In genomic region chr11:45349331-45349730, GRCm38 (mm10) we compare ENCODE assay signal across 27 mouse cellular contexts.
DNase-seq lines count a peak whose midpoint lies in the region; ATAC-seq and TF ChIP-seq lines count a peak whose summit lies in the region.
"Had no signal": no experiment of that assay in that cellular context is flagged by ENCODE, and none has a peak within 500 bp of the region (broad histone marks: within the 10 kb centered on the region; RNA-seq: fewer than 3 reads in every experiment).

No protein-coding gene starts in this region.

- H3K4me2 ChIP-seq in embryonic facial prominence, embryonic 14.5 days (ENCODE audit: low read depth, low read length): no peak overlapping the region
- H3K4me2 ChIP-seq in lung, postnatal 0 days (replicated peaks; ENCODE audit: low read depth, low read length): no peak overlapping the region
- H3K4me2 ChIP-seq: embryonic facial prominence, embryonic 12.5 days; forebrain, embryonic 12.5 days; forebrain, embryonic 15.5 days; heart, embryonic 12.5 days; heart, embryonic 15.5 days; hindbrain, embryonic 13.5 days had no signal

- no peaks in the 10 kb centered on the region for H3K4me1 ChIP-seq in embryonic facial prominence, embryonic 14.5 days (ENCODE audit: control insufficient read depth, insufficient read depth, low read length)
- H3K4me1 ChIP-seq in embryonic facial prominence, embryonic 10.5 days: no peaks in the 10 kb centered on the region
- H3K4me1 ChIP-seq in lung, postnatal 0 days (ENCODE audit: insufficient read depth, low read depth, low read length): no peaks in the 10 kb centered on the region
- H3K4me1 ChIP-seq in spleen, adult 2 months (ENCODE audit: control insufficient read depth, insufficient read depth, insufficient read length): peaks cover 2% of the 10 kb centered on the region; the same call in 1 of the 2 replicates
- H3K4me1 ChIP-seq: embryonic facial prominence, embryonic 12.5 days; forebrain, embryonic 15.5 days; heart, embryonic 12.5 days; heart, embryonic 15.5 days had no signal

- DNase-seq in embryonic facial prominence, embryonic 14.5 days (ENCODE audit: low spot score): peak; percentile 10
- no peak for DNase-seq in embryonic facial prominence, embryonic 10.5 days (ENCODE audit: low spot score)
- DNase-seq in lung, postnatal 14 days: peak; percentile 1
- no peak for DNase-seq in lung, postnatal 0 days (ENCODE audit: low spot score)
- DNase-seq in spleen, adult 2 months (ENCODE audit: low read depth in 1 of 2, low spot score in 2 of 2): peak; percentile 8 to 14
- DNase-seq in spleen, adult 12 weeks (ENCODE audit: low spot score): no peak
- peak; percentile 13 to 21 for DNase-seq in B cell, adult 2 months
- DNase-seq in adrenal gland, postnatal 4 days (ENCODE audit: low spot score in 2 of 2): no peak
- DNase-seq: adrenal gland, adult 8-10 months; adrenal gland, postnatal 25 days; cerebellum, adult 18-20 months; cerebellum, adult 9-10 months; cerebellum, postnatal 36 days; gastrocnemius, postnatal 25 days; heart, adult 18-20 months; heart, postnatal 10 days; heart, postnatal 36 days had no signal

- TF ChIP-seq EP300 in lung, postnatal 0 days (IDR thresholded peaks at IDR 0.05): no peak

- H3K27me3 ChIP-seq in embryonic facial prominence, embryonic 14.5 days (replicated peaks; ENCODE audit: control insufficient read depth, insufficient read depth, low read length): no peaks in the 10 kb centered on the region
- no peaks in the 10 kb centered on the region for H3K27me3 ChIP-seq in embryonic facial prominence, embryonic 10.5 days (replicated peaks; ENCODE audit: low read depth, poor library complexity, severe bottlenecking)
- H3K27me3 ChIP-seq in lung, postnatal 0 days (replicated peaks; ENCODE audit: insufficient read depth, low read length): no peaks in the 10 kb centered on the region
- no peaks in the 10 kb centered on the region for H3K27me3 ChIP-seq in spleen, adult 2 months (ENCODE audit: control insufficient read depth, insufficient read depth, low read length)
- H3K27me3 ChIP-seq: embryonic facial prominence, embryonic 12.5 days; forebrain, embryonic 12.5 days; forebrain, embryonic 15.5 days; heart, embryonic 12.5 days; heart, embryonic 15.5 days; hindbrain, embryonic 13.5 days had no signal

- ATAC-seq in embryonic facial prominence, embryonic 14.5 days (ENCODE audit: low read depth): no peak
- no peak for ATAC-seq in lung, postnatal 0 days
- ATAC-seq: activated CD4-positive, CD25-positive, alpha-beta regulatory T cell, adult 4 months; forebrain, embryonic 15.5 days; hindbrain, embryonic 16.5 days had no signal

- H3K4me3 ChIP-seq in embryonic facial prominence, embryonic 14.5 days (ENCODE audit: low read depth, low read length): no peak overlapping the region
- H3K4me3 ChIP-seq in embryonic facial prominence, embryonic 10.5 days: no peak overlapping the region
- H3K4me3 ChIP-seq in lung, postnatal 0 days (ENCODE audit: low read depth, low read length): no peak overlapping the region
- H3K4me3 ChIP-seq in spleen, adult 2 months (ENCODE audit: extremely low read depth, insufficient read depth, insufficient read length): no peak overlapping the region
- H3K4me3 ChIP-seq: embryonic facial prominence, embryonic 12.5 days; erythroblast, embryonic 14.5 days; forebrain, embryonic 12.5 days; forebrain, embryonic 15.5 days; heart, embryonic 12.5 days; heart, embryonic 15.5 days; hindbrain, embryonic 10.5 days; hindbrain, embryonic 13.5 days had no signal

- no peak for TF ChIP-seq POLR2A in spleen, adult 2 months (IDR thresholded peaks at IDR 0.05; ENCODE audit: low read depth, low read length)

- no peak for TF ChIP-seq CTCF in lung, postnatal 0 days (IDR thresholded peaks at IDR 0.05)
- no peak for TF ChIP-seq CTCF in spleen, adult 2 months (IDR thresholded peaks at IDR 0.05; ENCODE audit: extremely low read depth, insufficient read depth, insufficient read length, insufficient replicate concordance)

- H3K9ac ChIP-seq in embryonic facial prominence, embryonic 14.5 days (ENCODE audit: low read depth, low read length): no peak overlapping the region
- no peak overlapping the region for H3K9ac ChIP-seq in lung, postnatal 0 days (replicated peaks; ENCODE audit: low read depth)
- H3K9ac ChIP-seq: embryonic facial prominence, embryonic 12.5 days; forebrain, embryonic 12.5 days; forebrain, embryonic 15.5 days; heart, embryonic 12.5 days; heart, embryonic 15.5 days; hindbrain, embryonic 13.5 days had no signal

- no peak overlapping the region for H3K27ac ChIP-seq in embryonic facial prominence, embryonic 14.5 days (replicated peaks; ENCODE audit: low read depth, low read length)
- no peak overlapping the region for H3K27ac ChIP-seq in embryonic facial prominence, embryonic 10.5 days (replicated peaks)
- H3K27ac ChIP-seq in lung, postnatal 0 days (ENCODE audit: low read length): no peak overlapping the region
- H3K27ac ChIP-seq in spleen, adult 2 months (ENCODE audit: insufficient read depth, low read length): no peak overlapping the region
- H3K27ac ChIP-seq: embryonic facial prominence, embryonic 12.5 days; forebrain, embryonic 12.5 days; forebrain, embryonic 15.5 days; heart, embryonic 15.5 days; hindbrain, embryonic 10.5 days; hindbrain, embryonic 13.5 days had no signal

- H3K36me3 ChIP-seq in embryonic facial prominence, embryonic 14.5 days (ENCODE audit: control insufficient read depth, insufficient read depth, low read length): no peaks in the 10 kb centered on the region
- no peaks in the 10 kb centered on the region for H3K36me3 ChIP-seq in embryonic facial prominence, embryonic 10.5 days (replicated peaks)
- H3K36me3 ChIP-seq in lung, postnatal 0 days (ENCODE audit: insufficient read depth, low read length): no peaks in the 10 kb centered on the region
- H3K36me3 ChIP-seq in spleen, adult 2 months (ENCODE audit: control insufficient read depth, insufficient read depth, low read length): no peaks in the 10 kb centered on the region
- H3K36me3 ChIP-seq: embryonic facial prominence, embryonic 12.5 days; forebrain, embryonic 12.5 days; forebrain, embryonic 15.5 days; heart, embryonic 12.5 days; heart, embryonic 15.5 days; hindbrain, embryonic 10.5 days; hindbrain, embryonic 13.5 days had no signal

- H3K9me3 ChIP-seq in embryonic facial prominence, embryonic 14.5 days (ENCODE audit: control insufficient read depth, low read length): no peaks in the 10 kb centered on the region
- H3K9me3 ChIP-seq in embryonic facial prominence, embryonic 10.5 days: no peaks in the 10 kb centered on the region
- H3K9me3 ChIP-seq in lung, postnatal 0 days (ENCODE audit: low read length): no peaks in the 10 kb centered on the region
- H3K9me3 ChIP-seq: embryonic facial prominence, embryonic 12.5 days; forebrain, embryonic 12.5 days; forebrain, embryonic 15.5 days; heart, embryonic 12.5 days; heart, embryonic 15.5 days; hindbrain, embryonic 10.5 days; hindbrain, embryonic 13.5 days had no signal

Comparison
In these comparisons a context has a peak if more than half of its experiments do, and no peak if none do; other contexts are left out.
1. DNase-seq: peak in embryonic facial prominence, embryonic 14.5 days (single experiment), lung, postnatal 14 days (single experiment), spleen, adult 2 months (2 of 2) and B cell, adult 2 months (2 of 2); none in embryonic facial prominence, embryonic 10.5 days (single experiment), lung, postnatal 0 days (single experiment), spleen, adult 12 weeks (single experiment) and adrenal gland, postnatal 4 days (0 of 2).